Mouse (Mus musculus): ENCODE data around the gene Bmpr2.

- no peak for TF ChIP-seq CTCF (IDR thresholded peaks at IDR 0.05; ENCODE audit: control insufficient read depth, insufficient read depth, low read length)
- no peak for TF ChIP-seq POLR2A (IDR thresholded peaks at IDR 0.05; ENCODE audit: borderline replicate concordance, control insufficient read depth, low read depth, low read length)
These were observed 124.8 kb downstream of the Bmpr2 start for GRCm38 (mm10) chr1:59888018-59888417.
